Mouse (Mus musculus): ENCODE results near the gene Rab5c.

Gene Rab5c

DNA sequence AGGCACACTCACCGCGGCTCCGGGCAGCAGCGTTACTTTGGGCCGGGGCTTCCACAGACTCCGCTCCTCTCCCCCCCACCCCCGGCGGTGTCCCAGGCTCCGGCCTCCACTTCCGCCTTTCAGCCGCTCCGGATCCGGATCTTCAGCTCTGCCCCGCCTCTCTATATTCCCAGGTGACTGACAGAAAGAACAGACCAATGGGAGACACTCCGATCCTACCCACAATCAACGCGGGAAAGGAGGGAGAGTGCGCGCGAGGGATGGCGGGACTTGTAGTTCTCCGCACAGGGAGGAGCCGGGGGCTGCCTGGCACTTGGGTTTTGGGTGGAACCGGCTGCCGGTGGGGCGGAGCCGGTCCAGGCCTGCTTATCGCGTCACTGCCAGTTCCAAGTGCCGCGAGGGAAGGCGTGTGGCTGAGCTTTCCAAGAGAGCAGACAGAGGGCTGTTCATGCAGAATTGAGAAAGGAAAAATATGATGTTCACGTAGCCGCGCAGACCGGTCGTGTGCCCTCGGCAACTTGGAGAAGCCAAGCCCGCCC lies at the start of gene Rab5c:
Gene Rab5c (minus strand): TSS at position 150 of the 539 bp plus-strand sequence.
- DNase-seq = peak; percentile 98

DNA sequence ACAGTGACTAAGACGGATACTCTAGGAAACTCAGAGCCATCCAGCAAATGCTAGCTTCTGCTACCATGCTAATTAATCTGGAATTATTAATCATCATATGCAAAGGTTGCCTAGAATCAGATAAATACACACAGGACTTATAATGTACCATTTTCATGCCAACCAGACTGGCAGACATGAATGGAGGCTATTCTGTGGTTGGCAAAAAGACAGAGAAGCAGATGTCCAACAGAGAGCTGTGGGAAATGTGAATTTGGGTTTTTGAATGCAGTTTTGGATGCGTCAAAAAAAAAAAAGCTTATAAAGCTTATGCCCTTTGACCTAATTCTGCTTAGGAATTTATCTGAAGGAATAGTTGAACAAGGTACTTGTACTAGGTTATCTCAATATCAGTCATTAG lies 47.8 kb upstream of the Rab5c start:
- DNase-seq = no peak

DNA sequence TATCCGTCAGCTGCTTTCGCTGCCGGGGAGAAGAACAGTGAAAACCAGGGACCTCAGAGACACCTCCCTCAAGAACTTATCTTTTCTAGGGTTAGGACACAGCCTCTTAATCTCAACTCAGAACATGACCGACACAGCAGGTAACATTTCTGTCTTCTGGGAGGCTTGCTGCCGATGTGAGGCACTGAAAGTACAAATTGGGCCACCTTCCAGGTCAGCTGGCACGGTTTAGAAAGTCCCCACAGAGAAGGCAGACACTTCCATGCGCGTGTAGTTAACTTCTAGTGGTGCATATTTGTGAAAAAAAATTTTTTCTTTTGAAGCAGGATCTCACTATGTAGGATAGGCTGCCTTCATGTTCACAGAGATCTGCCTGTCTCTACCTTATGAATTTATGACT lies 46.3 kb upstream of the Rab5c start:
- DNase-seq = no peak

DNA sequence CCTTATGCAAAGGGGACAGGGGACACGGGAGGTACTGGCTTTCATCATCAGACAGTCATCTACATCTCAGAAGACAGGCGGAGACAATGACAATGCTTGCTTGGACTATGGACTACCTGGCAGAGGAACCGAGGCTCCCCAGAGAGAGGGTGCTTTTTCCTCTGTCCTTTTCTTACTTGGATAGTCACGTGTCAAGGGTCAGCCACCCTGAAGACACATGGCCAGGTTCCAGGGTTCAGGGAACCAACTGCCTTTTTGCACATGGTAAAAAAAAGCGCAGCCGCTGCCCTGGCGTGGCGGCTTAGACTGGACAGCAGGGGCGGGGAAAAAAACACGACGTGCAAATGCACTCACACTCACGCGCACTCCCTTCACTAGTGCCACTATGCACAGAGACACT lies 44.6 kb upstream of the Rab5c start:
- peak; percentile 84 for DNase-seq

DNA sequence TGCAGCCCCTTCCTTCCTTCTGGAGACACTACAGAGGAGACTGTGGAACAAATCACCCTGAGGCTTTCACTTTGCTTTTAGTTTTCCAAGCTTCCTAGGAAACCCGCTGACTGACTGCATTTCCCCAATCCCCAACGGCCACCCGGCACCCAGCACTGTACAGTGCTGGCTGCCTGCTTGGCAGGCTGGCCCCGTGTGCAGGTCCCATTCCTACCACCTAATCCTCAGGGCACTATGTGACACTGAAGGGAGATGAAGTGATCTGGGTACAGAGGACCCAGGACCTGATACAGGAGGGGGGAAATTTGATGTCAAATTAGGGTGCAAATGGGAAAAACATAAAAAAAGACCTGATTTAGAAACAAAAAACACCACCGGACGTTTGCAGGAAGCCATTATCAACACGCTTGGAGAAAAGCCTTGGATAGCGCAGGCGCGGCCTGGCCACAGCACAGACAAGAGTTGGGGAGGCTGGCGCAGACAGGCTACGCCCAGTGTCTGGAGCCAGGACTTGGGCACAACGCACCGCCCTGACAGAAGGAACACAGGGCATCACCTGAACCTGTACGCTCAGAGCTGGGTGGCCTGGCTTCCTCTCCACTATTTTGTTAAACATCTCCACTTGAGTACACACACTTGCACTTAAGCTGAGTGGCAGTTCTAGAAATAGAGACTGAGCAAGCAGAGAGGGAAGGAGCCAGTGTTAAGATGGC lies 43.9 kb upstream of the Rab5c start:
- DNase-seq = peak; percentile 22

DNA sequence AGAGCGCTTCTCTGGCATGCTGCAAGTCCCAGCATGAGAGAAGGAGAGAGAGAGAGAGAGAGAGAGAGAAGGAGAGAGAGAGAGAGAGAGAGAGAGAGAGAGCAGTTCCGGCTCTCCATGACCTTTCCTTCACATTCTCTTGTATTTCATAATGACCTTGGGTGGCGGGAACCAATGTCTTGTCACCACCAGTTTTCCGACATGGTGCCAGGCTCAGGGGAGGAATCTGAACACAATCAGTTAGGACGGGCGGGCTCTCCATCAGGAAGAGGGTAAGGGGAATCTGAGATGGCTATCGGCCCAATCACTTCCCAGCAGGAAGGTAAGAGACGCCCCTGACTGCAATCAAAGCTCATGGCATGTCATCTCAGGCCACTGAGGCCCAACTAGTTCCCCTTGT lies 42.2 kb upstream of the Rab5c start:
- no peak for DNase-seq

DNA sequence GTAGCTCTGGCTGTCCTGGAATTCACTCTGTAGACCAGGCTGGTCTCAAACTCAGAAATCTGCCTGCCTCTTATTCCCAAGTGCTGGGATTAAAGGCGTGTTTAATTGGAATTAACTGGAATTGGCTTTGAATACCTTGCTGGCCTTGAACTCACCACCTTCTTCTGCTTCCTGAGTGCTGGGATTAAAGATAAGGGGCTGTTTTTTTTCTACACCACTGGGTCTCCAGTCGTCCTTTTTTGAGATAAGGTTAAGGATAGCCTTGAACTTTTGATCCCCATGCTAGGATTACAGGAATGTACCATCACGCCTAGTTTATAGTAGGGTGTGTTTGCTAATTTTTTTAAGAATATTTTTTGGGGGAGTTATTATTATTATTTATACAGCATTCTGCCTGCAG lies 40.1 kb upstream of the Rab5c start:
- DNase-seq = no peak

DNA sequence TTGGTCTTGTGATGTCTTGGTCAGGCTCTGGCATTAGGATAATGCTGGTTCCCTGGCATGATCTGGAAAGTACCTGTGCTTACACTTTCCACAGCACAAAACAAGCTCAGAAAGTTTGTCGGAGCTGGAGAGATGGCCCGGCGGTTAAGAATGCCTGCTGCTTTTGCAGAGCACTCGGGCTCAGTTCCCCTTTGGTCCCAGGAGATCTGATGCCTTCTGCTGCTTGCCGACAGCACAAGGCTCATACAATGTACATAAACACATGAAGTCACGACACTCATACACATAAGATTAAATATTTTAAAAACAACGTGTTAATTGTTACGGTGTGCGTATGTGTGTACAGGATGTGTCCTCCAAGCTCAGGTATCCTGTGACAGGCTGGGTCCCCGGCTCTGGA lies 37.9 kb upstream of the Rab5c start:
- no peak for DNase-seq

DNA sequence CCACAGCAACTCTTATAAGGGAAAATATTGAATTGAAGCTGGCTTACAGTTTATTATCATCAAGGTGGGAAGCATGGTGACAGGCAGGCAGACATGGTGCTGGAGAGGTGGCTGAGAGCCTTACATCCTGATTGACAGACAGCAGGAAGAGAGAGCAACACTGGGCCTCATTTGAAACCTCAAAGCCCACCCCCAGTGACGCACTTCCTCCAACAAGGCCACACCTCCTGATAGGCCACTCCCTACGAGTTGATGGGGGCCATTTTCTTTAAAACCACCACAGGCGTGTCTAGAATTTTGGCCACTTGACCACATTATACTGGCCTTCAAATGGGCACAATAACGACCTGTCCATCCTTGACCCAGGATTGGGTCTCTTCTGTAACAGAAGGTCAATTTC lies 36.2 kb upstream of the Rab5c start:
- DNase-seq = no peak

DNA sequence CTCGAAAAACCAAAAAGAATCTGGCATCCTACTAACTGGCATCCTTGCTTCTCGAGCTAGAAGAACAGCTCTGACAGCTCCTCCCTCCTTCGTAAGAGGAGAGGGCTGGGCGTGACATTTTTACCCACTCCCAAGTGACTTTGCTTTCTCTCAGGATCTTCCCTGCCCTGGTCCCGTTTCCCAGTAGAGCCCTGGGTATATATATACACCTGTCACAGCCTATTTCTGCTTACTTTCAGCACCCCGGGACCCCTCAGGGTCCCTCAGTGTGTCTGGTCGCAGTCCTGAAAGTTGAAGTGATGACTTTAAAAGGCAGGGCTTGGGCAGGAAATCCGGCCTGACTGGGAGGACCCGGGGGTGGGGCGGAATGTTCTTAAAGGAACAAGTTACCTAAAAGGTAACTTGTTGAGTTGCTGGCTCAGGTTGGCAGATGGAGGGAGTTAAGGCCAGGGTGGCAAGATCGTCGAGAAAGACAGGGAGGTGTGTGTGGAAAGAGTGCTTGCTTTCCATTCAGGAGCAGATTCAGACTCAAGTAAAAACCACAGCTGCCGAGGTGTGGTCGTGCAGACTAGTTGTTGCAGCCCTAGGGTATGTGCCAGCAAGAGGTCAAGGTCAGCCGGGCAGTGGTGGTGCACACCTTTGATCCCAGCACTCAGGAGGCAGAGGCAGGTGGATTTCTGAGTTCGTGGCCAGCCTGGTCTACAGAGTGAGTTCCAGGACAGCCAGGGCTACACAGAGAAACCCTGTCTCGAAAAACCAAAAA lies 32.8 kb upstream of the Rab5c start, which contains the start of gene Ghdc:
Gene Ghdc (minus strand): TSS at position 312 of the 763 bp plus-strand sequence.
- DNase-seq = peak; percentile 92

DNA sequence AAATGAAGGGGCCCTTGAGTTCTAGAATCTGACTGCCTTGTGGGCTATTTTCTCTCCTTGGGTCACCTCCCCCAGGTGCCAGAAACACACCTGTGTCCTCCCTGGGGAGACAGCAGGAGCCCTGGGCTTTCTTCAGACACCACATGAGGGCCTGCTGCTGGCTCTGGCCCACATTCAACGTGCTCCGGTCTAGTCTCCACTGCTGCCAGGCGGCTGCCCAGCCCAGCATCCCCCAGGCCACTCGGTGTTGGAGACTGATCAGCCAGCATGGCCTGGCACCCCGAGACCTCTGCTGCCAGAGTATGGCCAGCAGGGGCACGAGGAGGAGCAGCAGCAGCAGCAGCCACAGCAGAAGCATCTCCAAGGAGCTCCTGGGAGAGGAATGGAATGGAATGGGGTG lies 32.0 kb upstream of the Rab5c start:
- peak; percentile 17 for DNase-seq

DNA sequence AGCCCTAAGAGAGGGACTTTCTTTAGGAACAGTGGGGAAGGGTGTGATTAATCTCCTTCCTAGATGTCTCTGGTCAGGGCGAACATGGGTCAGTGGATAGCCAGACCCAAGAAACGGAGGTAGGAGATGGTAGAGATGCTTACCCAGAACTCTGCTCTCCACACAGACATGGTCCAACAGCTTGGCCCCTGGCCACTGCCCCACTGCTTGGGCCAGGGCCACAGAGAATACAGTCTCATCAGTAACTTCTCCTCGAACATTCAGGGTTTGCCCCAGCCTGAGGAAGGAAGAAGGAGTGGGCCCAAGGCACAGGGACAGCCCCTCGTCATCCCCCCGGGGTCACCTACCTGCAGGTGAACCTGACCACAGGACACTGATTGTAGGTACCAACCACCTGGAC lies 29.9 kb upstream of the Rab5c start:
- peak; percentile 41 for DNase-seq

DNA sequence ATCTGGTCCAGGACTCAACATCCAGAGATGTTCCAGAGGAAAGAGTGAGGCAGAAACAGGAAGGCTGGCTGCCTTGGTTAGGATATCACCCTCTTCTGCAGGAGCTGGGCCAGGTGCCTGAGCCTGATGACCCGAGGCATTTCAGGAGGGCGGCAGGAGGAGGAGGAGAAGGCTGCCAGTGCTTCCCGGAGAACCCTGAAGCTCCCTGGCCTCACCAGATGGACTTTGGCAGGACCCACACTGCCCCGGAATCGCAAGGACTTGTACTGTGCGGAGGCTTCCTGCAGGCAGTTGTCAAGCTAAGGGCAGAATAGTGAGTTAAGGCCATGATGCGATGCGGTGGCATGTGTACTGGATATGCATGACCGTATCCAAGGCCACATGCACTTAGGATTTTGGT lies 28.7 kb upstream of the Rab5c start:
- peak; percentile 54 for DNase-seq

DNA sequence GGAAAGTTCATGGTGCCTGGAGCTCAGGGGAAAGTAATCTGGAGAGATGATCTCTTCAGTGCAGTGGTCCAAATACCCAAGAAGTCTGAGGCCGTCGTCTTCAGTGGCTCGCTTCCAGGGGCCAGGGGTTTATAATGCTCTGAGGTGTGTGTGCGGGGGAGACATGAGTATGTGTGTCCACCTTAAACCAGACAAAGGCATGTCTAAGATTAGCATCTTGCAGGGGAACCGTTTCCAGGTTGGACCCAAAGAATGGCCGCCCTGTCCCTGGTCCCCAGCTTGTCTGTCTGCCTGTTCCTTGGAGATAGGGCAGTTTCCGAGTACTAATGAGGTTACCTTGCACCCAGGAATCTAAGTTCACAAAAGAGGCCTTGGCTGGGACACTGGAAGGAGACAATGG lies 24.8 kb upstream of the Rab5c start, which contains the start of gene Hcrt:
Gene Hcrt (minus strand): TSS at position 101 of the 400 bp plus-strand sequence.
- DNase-seq = no peak

DNA sequence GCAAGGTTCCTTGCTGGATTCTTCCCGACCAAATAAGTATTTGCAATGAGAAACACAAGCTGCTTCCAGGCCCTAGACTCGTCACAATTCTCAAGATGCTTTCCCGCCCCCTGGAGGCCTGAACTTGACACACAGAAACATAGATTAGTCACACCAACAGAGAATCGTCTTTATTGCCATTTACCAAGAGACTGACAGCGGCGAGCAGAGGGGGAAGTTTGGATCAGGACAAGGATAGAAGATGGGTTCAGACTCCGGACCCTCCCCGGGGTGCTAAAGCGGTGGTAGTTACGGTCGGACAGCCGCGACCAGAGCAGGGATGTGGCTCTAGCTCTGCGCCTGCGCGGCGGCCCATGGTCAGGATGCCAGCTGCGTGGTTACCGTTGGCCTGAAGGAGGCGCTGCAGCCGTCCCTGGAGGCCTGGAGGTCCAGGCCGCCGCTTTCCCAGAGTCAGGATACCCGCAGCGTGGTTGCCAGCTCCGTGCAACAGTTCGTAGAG lies 23.6 kb upstream of the Rab5c start:
- DNase-seq = peak; percentile 89

DNA sequence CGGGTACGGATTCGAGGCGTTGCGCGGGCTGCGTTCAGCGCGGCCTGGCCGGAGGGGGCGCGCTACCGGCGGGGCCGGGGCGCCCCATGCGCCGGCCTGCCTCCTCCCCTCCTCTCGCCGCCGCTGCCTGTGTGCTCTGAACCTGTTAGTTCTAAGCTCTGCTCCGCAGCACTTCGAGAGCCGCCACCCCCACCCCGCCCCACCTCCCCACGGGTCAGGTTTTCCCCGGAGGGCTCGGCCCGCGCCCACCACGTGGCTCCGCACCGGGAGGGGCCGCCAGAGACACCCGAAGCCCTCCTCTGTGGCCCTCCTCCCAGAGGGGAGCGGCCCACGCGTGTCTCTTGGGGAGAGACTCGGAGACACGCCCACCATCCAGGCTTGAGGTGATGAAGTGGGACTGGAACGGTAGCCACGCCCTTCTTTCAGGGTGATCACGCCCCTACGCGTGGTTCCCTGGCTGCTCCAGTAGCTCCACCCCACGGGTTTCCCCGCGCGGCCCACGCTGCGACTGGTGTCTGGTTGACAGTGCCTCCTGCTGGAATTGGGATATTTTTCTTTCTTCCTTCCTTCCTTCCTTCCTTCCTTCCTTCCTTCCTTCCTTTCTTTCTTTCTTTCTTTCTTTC lies 21.7 kb upstream of the Rab5c start, which contains the start of gene Kcnh4:
Gene Kcnh4 (minus strand): TSS at position 332 of the 623 bp plus-strand sequence.
- DNase-seq = peak; percentile 13

DNA sequence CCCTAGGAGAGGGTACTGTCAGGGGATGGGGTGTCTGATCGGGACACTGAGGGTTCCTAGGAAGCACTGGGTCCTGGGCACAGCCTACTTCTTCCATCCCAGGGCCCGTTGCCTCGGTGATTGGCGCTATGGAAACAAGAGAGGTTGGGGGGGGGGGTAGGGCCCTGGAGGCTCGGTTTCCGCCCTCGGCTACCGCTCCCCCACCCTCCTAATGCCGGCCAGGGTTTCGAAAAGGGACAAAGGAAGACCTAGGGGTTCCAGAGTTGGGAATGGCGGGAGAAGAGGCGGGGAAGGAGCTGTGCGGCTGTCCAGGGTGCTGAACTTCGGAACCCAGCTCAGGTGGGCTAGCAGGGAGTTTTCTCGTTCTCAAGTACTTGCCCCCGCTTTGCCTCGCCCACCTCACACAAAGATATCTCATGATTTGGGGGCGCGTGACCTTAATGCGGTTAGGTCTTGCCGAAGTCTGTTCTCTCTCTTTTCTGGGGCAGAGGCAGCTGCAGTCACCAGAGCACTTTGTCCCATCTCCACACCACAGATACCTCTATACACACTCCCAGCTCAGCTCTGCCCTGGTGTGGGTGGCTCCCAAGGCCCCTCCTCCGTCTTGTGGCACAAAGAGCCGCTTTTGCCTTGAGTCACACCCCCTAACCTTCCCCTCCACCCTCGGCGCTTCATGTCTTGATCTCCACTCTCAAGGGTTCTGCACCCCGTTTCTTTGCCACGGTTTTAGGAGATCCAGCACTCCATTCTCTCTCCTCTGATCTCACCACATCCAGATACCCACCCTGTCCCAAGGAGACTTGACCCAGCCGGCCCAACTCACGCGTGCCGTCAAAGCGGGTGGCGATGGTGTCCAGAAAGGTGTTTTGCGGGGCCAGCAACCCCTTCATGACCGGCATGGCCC lies 20.9 kb upstream of the Rab5c start:
- DNase-seq = peak; percentile 59

DNA sequence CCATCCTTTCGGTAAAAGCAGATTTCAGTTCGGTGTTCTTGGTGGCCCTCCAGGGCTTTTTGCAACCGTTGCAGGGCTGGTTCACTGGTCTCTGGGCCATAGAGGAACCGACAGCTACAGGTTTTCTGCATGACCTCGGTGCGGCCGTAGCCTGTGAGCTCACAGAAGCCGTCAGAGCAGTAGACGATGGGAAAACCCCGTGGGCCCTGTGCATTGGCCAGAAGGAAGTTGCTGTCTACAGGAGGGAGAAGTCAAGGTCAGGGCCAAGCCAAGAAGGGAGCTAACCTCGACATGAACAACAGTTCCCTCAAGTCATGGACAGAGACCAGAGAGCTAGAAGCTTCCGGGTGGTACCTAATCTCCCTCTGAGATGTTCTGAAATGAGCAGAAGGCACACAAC lies 19.6 kb upstream of the Rab5c start:
- no peak for DNase-seq

DNA sequence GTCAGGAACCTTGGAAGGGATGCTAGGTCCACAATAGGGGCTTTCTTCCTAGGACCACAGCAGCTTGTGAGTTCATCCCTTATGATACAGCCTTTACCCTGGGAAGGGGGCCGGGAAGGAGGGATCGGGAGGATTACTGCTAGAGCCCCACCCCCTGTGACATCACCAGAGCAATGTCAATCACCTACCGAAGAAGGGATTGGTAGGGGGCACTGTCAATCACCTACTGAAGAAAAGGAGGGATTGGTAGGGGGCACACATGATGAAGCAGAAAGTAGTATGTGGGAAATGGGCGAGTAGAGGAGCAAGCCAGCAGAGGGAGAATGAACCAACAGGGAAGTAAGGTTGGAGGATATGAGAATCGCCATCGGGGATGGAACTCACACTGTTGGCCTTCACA lies 18.5 kb upstream of the Rab5c start:
- DNase-seq = no peak

DNA sequence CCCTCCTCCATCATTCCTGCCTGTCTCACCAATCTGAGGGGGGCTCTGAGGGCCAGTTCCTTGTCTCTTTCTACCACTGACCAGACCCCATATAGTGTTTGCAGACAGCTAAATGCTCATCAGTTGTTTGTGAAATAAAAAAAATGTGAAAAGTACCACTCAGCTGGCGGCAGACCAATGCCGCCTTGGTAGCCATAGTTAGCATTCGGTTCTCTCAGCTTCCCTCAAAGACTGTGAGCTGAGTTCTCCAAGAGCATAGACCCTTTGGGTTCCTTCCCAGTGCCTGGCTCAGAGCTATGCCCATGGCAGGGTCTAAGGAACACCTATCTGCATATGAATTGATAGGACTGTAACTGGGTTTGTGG lies 16.7 kb upstream of the Rab5c start:
- DNase-seq = no peak

DNA sequence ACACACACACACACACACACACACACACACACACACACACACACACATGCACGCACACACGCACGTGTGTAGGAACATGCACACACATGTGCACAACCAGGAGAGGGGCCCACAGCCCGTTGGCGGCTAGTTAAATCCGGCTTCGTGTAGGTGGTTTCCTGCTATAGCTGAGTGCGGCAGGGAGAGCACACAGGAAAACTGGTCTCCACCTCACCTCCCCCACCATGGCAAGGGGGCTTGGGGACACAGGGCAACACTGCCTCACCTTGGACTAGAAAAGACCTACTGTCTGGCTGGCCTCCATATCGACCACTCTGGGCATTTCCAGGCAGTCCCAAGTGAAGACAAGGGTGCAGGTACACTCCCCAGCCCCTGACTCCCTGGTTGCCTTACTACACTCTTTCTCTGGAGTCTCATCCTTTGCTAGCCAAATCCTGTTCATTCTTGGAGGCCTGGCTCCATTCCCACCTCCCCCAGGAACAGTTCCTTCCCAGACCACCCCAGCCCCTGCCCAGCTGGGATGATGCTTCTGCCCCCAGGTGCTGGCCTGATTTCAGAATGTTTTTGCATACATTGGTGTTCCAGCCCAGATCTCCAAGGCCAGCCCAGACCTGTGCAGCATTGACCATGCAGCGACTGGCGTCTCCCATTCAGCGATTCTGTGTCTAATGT lies 16.1 kb upstream of the Rab5c start:
- no peak for DNase-seq

DNA sequence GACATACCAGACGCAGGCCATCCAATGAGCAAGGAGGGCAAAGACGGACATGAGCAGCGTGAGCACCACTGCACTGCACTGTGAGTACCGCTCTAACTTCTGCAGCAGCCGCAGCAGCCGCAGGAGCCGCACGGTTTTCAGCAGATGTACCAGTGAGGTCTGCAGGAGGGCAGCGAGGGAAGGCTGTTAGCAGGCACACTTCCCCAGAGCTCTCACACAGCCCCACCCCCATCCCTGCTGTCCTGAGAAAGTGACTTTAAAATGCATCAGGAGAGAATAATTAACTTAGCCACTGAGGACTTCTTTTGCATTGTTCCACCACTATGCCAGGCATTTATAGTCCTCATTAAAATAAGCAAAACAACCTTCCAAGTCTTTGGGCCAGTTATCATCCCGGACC lies 14.3 kb upstream of the Rab5c start:
- DNase-seq = no peak
